Mouse (Mus musculus) activated CD4-positive, CD25-positive, alpha-beta regulatory T cell (primary cell): Measurements from ENCODE around the gene Olfr1454. TPM values are rescaled to one million over a fixed set of nuclear protein-coding genes. Genes with fewer than 3 reads are reported as not detected.

Experiments
- polyA plus RNA-seq, 2 experiments: library from polyadenylated mRNA; unstranded; fragments of 100-300 nt; shearing (Covaris generic); gene quantifications; one replicate each; pipeline ENCODE4 v1.2.1; 2017

Olfr1454 gene
- polyA plus RNA-seq = not detected

GRCm38 (mm10) chr19:13060310-13060709 lies at the start of gene Olfr1454:
TSS of gene Olfr1454 (plus strand) at chr19:13060610.

GRCm38 (mm10) chr19:13028227-13028626 lies 32.2 kb upstream of the Olfr1454 start, which contains the start of gene Olfr1453:
TSS of gene Olfr1453 (minus strand) at chr19:13028327.

GRCm38 (mm10) chr19:13097791-13098190 lies 37.4 kb downstream of the Olfr1454 start, which contains the start of gene Olfr1457:
TSS of gene Olfr1457 (minus strand) at chr19:13097891.

GRCm38 (mm10) chr19:13106675-13107074 lies 46.3 kb downstream of the Olfr1454 start, which contains the start of gene Olfr1458:
TSS of gene Olfr1458 (minus strand) at chr19:13106775.

Other genes starting within 250 kb of the Olfr1454 start
- gene Gm5244, start 213.9 kb upstream of the Olfr1454 start, polyA plus RNA-seq = not detected
- under 1 TPM in 1 of 2 experiments, not detected in 1; 0.73 TPM for gene Olfr1444, start 203.3 kb upstream of the Olfr1454 start, polyA plus RNA-seq
- under 1 TPM in 1 of 2 experiments, not detected in 1; 0.29 TPM for gene Olfr1445, start 176.8 kb upstream of the Olfr1454 start, polyA plus RNA-seq
- gene Olfr1446, start 167.1 kb upstream of the Olfr1454 start, polyA plus RNA-seq = not detected
- not detected for gene Olfr1447, start 156.9 kb upstream of the Olfr1454 start, polyA plus RNA-seq
- under 1 TPM in 1 of 2 experiments, not detected in 1; 0.10 TPM for gene Olfr1448, start 136.2 kb upstream of the Olfr1454 start, polyA plus RNA-seq
- not detected for gene Olfr1449, start 129.8 kb upstream of the Olfr1454 start, polyA plus RNA-seq
- gene Olfr1450, start 110.4 kb upstream of the Olfr1454 start, polyA plus RNA-seq = not detected
- under 1 TPM in 1 of 2 experiments, not detected in 1; 0.80 TPM for gene Olfr1451, start 65.6 kb upstream of the Olfr1454 start, polyA plus RNA-seq
- not detected for gene Olfr1453, start 32.3 kb upstream of the Olfr1454 start, polyA plus RNA-seq
- under 1 TPM in 1 of 2 experiments, not detected in 1; 0.32 TPM for gene Olfr1457, start 37.3 kb downstream of the Olfr1454 start, polyA plus RNA-seq
- gene Olfr1458, start 46.2 kb downstream of the Olfr1454 start, polyA plus RNA-seq = not detected
- gene Olfr1459, start 88.9 kb downstream of the Olfr1454 start, polyA plus RNA-seq = under 1 TPM in 1 of 2 experiments, not detected in 1; 0.15 TPM
- not detected for gene Olfr1461, start 102.4 kb downstream of the Olfr1454 start, polyA plus RNA-seq
- not detected for gene Olfr1462, start 125.1 kb downstream of the Olfr1454 start, polyA plus RNA-seq
- not detected for gene Olfr1463, start 170.7 kb downstream of the Olfr1454 start, polyA plus RNA-seq